In the genomic region with DNA sequence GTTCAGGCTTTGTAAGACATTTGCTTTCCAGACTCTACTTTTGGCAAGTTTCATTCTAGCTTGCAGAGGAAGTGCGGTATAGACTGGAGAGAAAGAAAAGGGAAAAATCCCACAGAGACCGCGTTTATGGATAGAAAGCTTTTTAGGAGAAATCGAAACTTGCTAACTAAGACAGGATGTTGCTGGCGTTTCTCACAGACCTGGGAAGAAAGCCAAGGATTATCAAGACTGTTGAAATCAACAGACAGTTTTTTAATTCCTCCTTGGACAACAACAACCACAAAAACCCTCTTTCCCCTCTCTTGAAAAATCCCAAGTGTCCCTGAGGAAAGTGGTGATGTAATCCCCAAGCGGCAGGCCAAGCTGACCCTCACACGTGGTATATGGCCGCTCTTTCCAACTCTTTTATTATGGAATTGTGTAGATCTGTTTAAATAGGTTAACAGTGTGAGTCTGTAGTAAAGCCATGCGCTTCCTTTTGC, we compare ENCODE assay signal across 9 mouse cellular contexts. TPM values are rescaled to one million over a fixed set of nuclear protein-coding genes. Genes with fewer than 3 reads are reported as not detected.
A peak's percentile ranks its signal among the peaks of the same experiment; 100 is the strongest.
DNase-seq lines count a peak whose midpoint lies in the region; ATAC-seq and TF ChIP-seq lines count a peak whose summit lies in the region.
"Had no signal": no experiment of that assay in that cellular context is flagged by ENCODE, and none has a peak within 500 bp of the region (broad histone marks: within the 10 kb centered on the region; RNA-seq: fewer than 3 reads in every experiment).

No protein-coding gene starts in this region.

- DNase-seq in liver, adult 2 months (ENCODE audit: extremely low read depth, low read depth, low spot score) = peak; percentile 71
- DNase-seq in liver, embryonic 11.5 days (ENCODE audit: low spot score) = no peak
- DNase-seq in embryonic facial prominence, embryonic 14.5 days (ENCODE audit: low spot score) = peak; percentile 94
- peak; percentile 64 for DNase-seq in heart, postnatal 4 days
- no peak for DNase-seq in lung, adult 2 months
- DNase-seq in frontal cortex, postnatal 14 days (ENCODE audit: low spot score in 2 of 2) = no peak
- DNase-seq in spleen, postnatal 36 days (ENCODE audit: low spot score in 2 of 2) = no peak

- peak overlapping the region; percentile 38; the same call in 1 of the 2 replicates for H3K4me3 ChIP-seq in liver, adult 2 months (ENCODE audit: insufficient read depth, low read depth, low read length)
- no peak overlapping the region for H3K4me3 ChIP-seq in liver, embryonic 11.5 days (ENCODE audit: low read depth, low read length)
- no peak overlapping the region for H3K4me3 ChIP-seq in embryonic facial prominence, embryonic 14.5 days (ENCODE audit: low read depth, low read length)
- peak overlapping the region; percentile 66 for H3K4me3 ChIP-seq in lung, adult 2 months (replicated peaks; ENCODE audit: extremely low read depth, low read depth, low read length)

- no peaks in the 10 kb centered on the region for H3K79me2 ChIP-seq in liver, adult 2 months (ENCODE audit: control insufficient read depth, insufficient read depth, low read length)

- 0 out of 2 replicates have a peak overlapping the region, but pooled peaks have one; percentile 12 for H3K9ac ChIP-seq in liver, adult 2 months (ENCODE audit: low read depth, low read length)
- no peak overlapping the region for H3K9ac ChIP-seq in liver, embryonic 11.5 days (ENCODE audit: low read depth, low read length)
- H3K9ac ChIP-seq in embryonic facial prominence, embryonic 14.5 days (ENCODE audit: low read depth, low read length) = no peak overlapping the region

- no peak for TF ChIP-seq POLR2A in liver, adult 2 months (IDR thresholded peaks at IDR 0.05; ENCODE audit: extremely low read depth, insufficient read depth, low read length)
- no peak for TF ChIP-seq POLR2A in lung, adult 2 months (IDR thresholded peaks at IDR 0.05; ENCODE audit: borderline replicate concordance, extremely low read depth, low read depth, low read length)

- H3K4me2 ChIP-seq in liver, embryonic 11.5 days = no peak overlapping the region
- H3K4me2 ChIP-seq in embryonic facial prominence, embryonic 14.5 days (ENCODE audit: low read depth, low read length) = peak overlapping the region; percentile 10; the same call in 1 of the 2 replicates

- no peaks in the 10 kb centered on the region for H3K27me3 ChIP-seq in liver, adult 2 months (ENCODE audit: control insufficient read depth, insufficient read depth, low read length)
- H3K27me3 ChIP-seq in liver, embryonic 11.5 days (replicated peaks; ENCODE audit: control insufficient read depth, insufficient read depth, low read length) = no peaks in the 10 kb centered on the region
- no peaks in the 10 kb centered on the region for H3K27me3 ChIP-seq in embryonic facial prominence, embryonic 14.5 days (replicated peaks; ENCODE audit: control insufficient read depth, insufficient read depth, low read length)

- H3K27ac ChIP-seq in liver, adult 2 months (replicated peaks; ENCODE audit: insufficient read depth, low read depth, low read length) = peak overlapping the region; percentile 75
- no peak overlapping the region for H3K27ac ChIP-seq in liver, embryonic 11.5 days (ENCODE audit: low read depth, low read length)
- peak overlapping the region; percentile 47 for H3K27ac ChIP-seq in embryonic facial prominence, embryonic 14.5 days (replicated peaks; ENCODE audit: low read depth, low read length)

- no peak for ATAC-seq in liver, embryonic 11.5 days (replicated peaks; ENCODE audit: low FRiP score)
- ATAC-seq in embryonic facial prominence, embryonic 14.5 days (ENCODE audit: low read depth) = peak; percentile 63; the same call in 1 of the 2 replicates
- no peak for ATAC-seq in CD4-positive, CD25-positive, alpha-beta regulatory T cell, adult 4 months

- H3K36me3 ChIP-seq in liver, adult 2 months (ENCODE audit: control insufficient read depth, insufficient read depth, low read length) = no peaks in the 10 kb centered on the region
- H3K36me3 ChIP-seq in liver, embryonic 11.5 days (ENCODE audit: control insufficient read depth, insufficient read depth, low read length) = no peaks in the 10 kb centered on the region
- H3K36me3 ChIP-seq in embryonic facial prominence, embryonic 14.5 days (ENCODE audit: control insufficient read depth, insufficient read depth, low read length) = no peaks in the 10 kb centered on the region

- 52% methylated on average over 9 of the region's 9 CpGs for WGBS in liver, adult 2 months
- 71% methylated on average over 9 of the region's 9 CpGs for WGBS in liver, embryonic 11.5 days
- WGBS in embryonic facial prominence, embryonic 14.5 days = 51% methylated on average over 9 of the region's 9 CpGs
- 27% methylated on average over 9 of the region's 9 CpGs for WGBS in lung, adult 2 months

- no peaks in the 10 kb centered on the region for H3K9me3 ChIP-seq in liver, embryonic 11.5 days (ENCODE audit: control insufficient read depth, low read length)
- no peaks in the 10 kb centered on the region for H3K9me3 ChIP-seq in embryonic facial prominence, embryonic 14.5 days (ENCODE audit: control insufficient read depth, low read length)

- H3K4me1 ChIP-seq in liver, adult 2 months (ENCODE audit: control insufficient read depth, insufficient read depth, low read length) = peaks cover 9% of the 10 kb centered on the region
- no peaks in the 10 kb centered on the region for H3K4me1 ChIP-seq in liver, embryonic 11.5 days (replicated peaks; ENCODE audit: control insufficient read depth, insufficient read depth, low read length)
- no peaks in the 10 kb centered on the region for H3K4me1 ChIP-seq in embryonic facial prominence, embryonic 14.5 days (ENCODE audit: control insufficient read depth, insufficient read depth, low read length)
- peaks cover 4% of the 10 kb centered on the region; the same call in 1 of the 2 replicates for H3K4me1 ChIP-seq in lung, adult 2 months (ENCODE audit: control insufficient read depth, insufficient read depth, low read length)

- TF ChIP-seq CTCF in liver, adult 2 months (IDR thresholded peaks at IDR 0.05; ENCODE audit: low read depth, low read length) = no peak
- TF ChIP-seq CTCF in lung, adult 2 months (IDR thresholded peaks at IDR 0.05; ENCODE audit: insufficient read depth, low read length) = no peak

RNA-seq across cellular contexts. Expression of a gene that starts 0.8 kb away (rescaled TPM):
- total RNA-seq in liver, adult 2 months (2014; rRNA removed) = 8.5 and 8.6 TPM in 2 replicates
- polyA plus RNA-seq in liver, adult 2 months (2012; rRNA removed) = 1.7 and 1.8 TPM in 2 replicates
- 1.1 and 1.8 TPM in 2 replicates for polyA plus RNA-seq in liver, embryonic 11.5 days (2014; fragmentation: Nextera tagmentation; extraction: Ambion mirVana)
- polyA plus RNA-seq in embryonic facial prominence, embryonic 14.5 days (2014; fragmentation: Nextera tagmentation; extraction: Ambion mirVana) = 6.6 and 10.3 TPM in 2 replicates
- total RNA-seq in heart, postnatal 4 days (2021) = 100 to 1,000 TPM; 284 to 319 TPM
- polyA plus RNA-seq in lung, adult 2 months (2012; rRNA removed) = 16.5 and 26.2 TPM in 2 replicates
- 10 to 100 TPM in 1 of 2 experiments, 1 to 10 TPM in 1; 9.2 to 11.0 TPM for polyA plus RNA-seq in CD4-positive, CD25-positive, alpha-beta regulatory T cell, adult 4 months (2017; shearing (Covaris generic))

RNA-seq across cellular contexts. Expression of a gene that starts 4.5 kb away (rescaled TPM):
- 5.3 and 11.9 TPM in 2 replicates for total RNA-seq in liver, adult 2 months (2014; rRNA removed)
- polyA plus RNA-seq in liver, adult 2 months (2012; rRNA removed) = 28.2 and 28.8 TPM in 2 replicates
- not detected in 2 replicates for polyA plus RNA-seq in liver, embryonic 11.5 days (2014; fragmentation: Nextera tagmentation; extraction: Ambion mirVana)
- polyA plus RNA-seq in embryonic facial prominence, embryonic 14.5 days (2014; fragmentation: Nextera tagmentation; extraction: Ambion mirVana) = 0.21 and 0.22 TPM in 2 replicates
- total RNA-seq in heart, postnatal 4 days (2021) = under 1 TPM; 0.26 to 0.74 TPM
- polyA plus RNA-seq in lung, adult 2 months (2012; rRNA removed) = 1.8 and 3.0 TPM in 2 replicates
- polyA plus RNA-seq in CD4-positive, CD25-positive, alpha-beta regulatory T cell, adult 4 months (2017; shearing (Covaris generic)) = under 1 TPM in 1 of 2 experiments, not detected in 1; 0.26 TPM
- total RNA-seq: layer of hippocampus, adult 18-20 months had no signal

RNA-seq across cellular contexts. Expression of a gene that starts 16.3 kb away (rescaled TPM):
- total RNA-seq in liver, adult 2 months (2014; rRNA removed) = 1.5 and 2.8 TPM in 2 replicates
- 6.7 and 13.2 TPM in 2 replicates for polyA plus RNA-seq in liver, adult 2 months (2012; rRNA removed)
- 6.0 and 6.5 TPM in 2 replicates for polyA plus RNA-seq in liver, embryonic 11.5 days (2014; fragmentation: Nextera tagmentation; extraction: Ambion mirVana)
- 0.89 and 1.9 TPM in 2 replicates for polyA plus RNA-seq in embryonic facial prominence, embryonic 14.5 days (2014; fragmentation: Nextera tagmentation; extraction: Ambion mirVana)
- total RNA-seq in heart, postnatal 4 days (2021) = under 1 TPM in 1 of 2 experiments, not detected in 1; 0.47 TPM
- 2.2 and 3.0 TPM in 2 replicates for polyA plus RNA-seq in lung, adult 2 months (2012; rRNA removed)
- 10 to 100 TPM; 12.1 to 23.6 TPM for polyA plus RNA-seq in CD4-positive, CD25-positive, alpha-beta regulatory T cell, adult 4 months (2017; shearing (Covaris generic))
- total RNA-seq: layer of hippocampus, adult 18-20 months had no signal

RNA-seq across cellular contexts. Expression of a gene that starts 22.1 kb away (rescaled TPM):
- 5.6 and 5.7 TPM in 2 replicates for total RNA-seq in liver, adult 2 months (2014; rRNA removed)
- polyA plus RNA-seq in liver, adult 2 months (2012; rRNA removed) = 3.8 and 6.3 TPM in 2 replicates
- 48.7 and 52.9 TPM in 2 replicates for polyA plus RNA-seq in liver, embryonic 11.5 days (2014; fragmentation: Nextera tagmentation; extraction: Ambion mirVana)
- 37.4 and 38.8 TPM in 2 replicates for polyA plus RNA-seq in embryonic facial prominence, embryonic 14.5 days (2014; fragmentation: Nextera tagmentation; extraction: Ambion mirVana)
- 10 to 100 TPM; 20.0 to 21.7 TPM for total RNA-seq in heart, postnatal 4 days (2021)
- 5.5 and 7.1 TPM in 2 replicates for polyA plus RNA-seq in lung, adult 2 months (2012; rRNA removed)
- polyA plus RNA-seq in CD4-positive, CD25-positive, alpha-beta regulatory T cell, adult 4 months (2017; shearing (Covaris generic)) = 10 to 100 TPM; 41.8 to 62.4 TPM

RNA-seq across cellular contexts. Expression of a gene that starts 54.4 kb away (rescaled TPM):
- total RNA-seq in liver, adult 2 months (2014; rRNA removed) = 4.4 and 5.0 TPM in 2 replicates
- polyA plus RNA-seq in liver, adult 2 months (2012; rRNA removed) = 4.8 and 5.2 TPM in 2 replicates
- 4.7 and 6.0 TPM in 2 replicates for polyA plus RNA-seq in liver, embryonic 11.5 days (2014; fragmentation: Nextera tagmentation; extraction: Ambion mirVana)
- polyA plus RNA-seq in embryonic facial prominence, embryonic 14.5 days (2014; fragmentation: Nextera tagmentation; extraction: Ambion mirVana) = 15.1 and 17.4 TPM in 2 replicates
- 10 to 100 TPM in 1 of 2 experiments, 1 to 10 TPM in 1; 9.9 to 11.3 TPM for total RNA-seq in heart, postnatal 4 days (2021)
- polyA plus RNA-seq in lung, adult 2 months (2012; rRNA removed) = 81.2 and 91.1 TPM in 2 replicates
- 10 to 100 TPM; 11.1 to 11.8 TPM for polyA plus RNA-seq in CD4-positive, CD25-positive, alpha-beta regulatory T cell, adult 4 months (2017; shearing (Covaris generic))

Comparison
In these comparisons a context has a peak if more than half of its experiments do, and no peak if none do; other contexts are left out.
1. DNase-seq: peak in liver, adult 2 months (single experiment), embryonic facial prominence, embryonic 14.5 days (single experiment) and heart, postnatal 4 days (single experiment); none in liver, embryonic 11.5 days (single experiment), lung, adult 2 months (single experiment), frontal cortex, postnatal 14 days (0 of 2) and spleen, postnatal 36 days (0 of 2).
2. H3K4me3 ChIP-seq: peak in liver, adult 2 months (single experiment) and lung, adult 2 months (single experiment); none in liver, embryonic 11.5 days (single experiment) and embryonic facial prominence, embryonic 14.5 days (single experiment).